Mouse (Mus musculus): ENCODE measurements around the gene Pip5k1a.
"Not testable (repeated sequence)": the region's sequence is repeated elsewhere in the genome, so short reads cannot be mapped to it uniquely, and the experiment has no call there.

The Pip5k1a gene

DNA sequence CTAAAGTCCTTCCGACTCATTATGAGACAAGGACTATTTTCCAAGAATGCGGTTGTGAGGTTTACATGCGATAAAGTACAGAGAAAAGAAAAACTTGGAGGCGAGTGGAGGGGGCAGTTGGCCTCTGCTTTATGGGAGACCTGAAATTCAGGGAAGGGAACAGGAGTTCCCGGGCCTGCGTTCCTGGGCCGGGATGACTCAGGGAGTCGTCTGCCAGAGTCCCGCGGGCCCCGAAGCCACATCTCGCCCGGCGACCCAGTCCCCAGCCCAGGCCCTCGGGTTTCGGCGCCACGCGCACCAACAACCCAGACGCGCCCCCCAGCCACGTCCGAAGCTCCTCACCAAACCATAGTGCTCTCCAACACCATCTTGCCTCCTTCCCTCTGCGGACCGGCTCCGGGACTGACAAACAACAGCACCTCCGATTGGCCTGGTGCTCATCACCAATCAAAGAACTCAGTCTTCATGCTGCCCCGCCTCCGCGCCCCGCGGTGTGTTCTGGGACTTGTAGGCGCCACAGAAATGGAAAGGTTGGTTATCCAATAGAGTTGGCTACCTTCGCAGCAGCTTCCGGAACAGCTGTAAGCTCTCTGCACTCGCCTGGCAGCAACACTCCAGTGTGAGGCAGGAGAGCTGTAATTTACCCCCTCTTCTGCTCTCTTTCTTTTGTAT, 64.4 kb downstream of the Pip5k1a start, which contains the start of gene Psmd4:
Gene Psmd4 (minus strand): TSS at position 449 of the 672 bp plus-strand sequence.
- peak; percentile 98 for DNase-seq (ENCODE audit: low read depth)

DNA sequence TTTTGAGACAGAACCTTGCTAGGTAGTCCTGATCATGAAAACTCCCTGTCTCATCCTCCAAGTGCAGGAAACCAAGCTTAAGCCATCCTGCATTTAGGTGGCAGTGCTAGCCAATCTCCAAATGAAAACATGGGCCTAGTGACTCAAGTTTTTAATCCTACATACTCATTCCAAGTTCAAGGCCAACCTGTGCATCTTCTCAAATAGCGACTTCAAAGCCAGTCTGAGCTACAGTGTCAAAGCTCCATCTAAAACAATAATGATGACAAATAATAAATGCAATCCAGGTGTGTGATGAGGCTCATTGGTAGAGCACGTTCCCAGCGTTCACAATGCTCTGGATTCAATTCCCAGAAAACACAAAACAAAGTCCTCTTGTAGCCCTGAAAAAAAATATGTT, 65.1 kb downstream of the Pip5k1a start:
- no peak for DNase-seq (ENCODE audit: low read depth)

DNA sequence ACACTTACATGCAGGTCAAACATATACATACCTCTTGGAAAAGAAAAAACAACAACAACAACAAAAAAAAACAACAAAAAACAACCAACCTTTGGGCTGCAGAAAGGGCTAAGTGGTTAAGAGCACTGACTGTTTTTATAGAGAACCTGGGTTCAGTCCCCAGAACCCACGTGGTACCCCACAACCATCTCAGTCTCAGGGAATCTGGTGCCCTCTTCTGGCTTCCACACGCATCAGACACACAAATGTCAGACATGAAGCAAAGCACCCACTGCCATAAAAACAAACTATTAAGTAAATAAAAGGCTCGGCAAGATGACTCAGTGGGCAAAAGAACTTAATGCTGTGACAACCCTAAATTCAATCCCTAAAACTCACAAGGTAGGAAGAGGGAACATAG, 76.8 kb downstream of the Pip5k1a start:
- peak; percentile 64 for DNase-seq (ENCODE audit: low read depth)

DNA sequence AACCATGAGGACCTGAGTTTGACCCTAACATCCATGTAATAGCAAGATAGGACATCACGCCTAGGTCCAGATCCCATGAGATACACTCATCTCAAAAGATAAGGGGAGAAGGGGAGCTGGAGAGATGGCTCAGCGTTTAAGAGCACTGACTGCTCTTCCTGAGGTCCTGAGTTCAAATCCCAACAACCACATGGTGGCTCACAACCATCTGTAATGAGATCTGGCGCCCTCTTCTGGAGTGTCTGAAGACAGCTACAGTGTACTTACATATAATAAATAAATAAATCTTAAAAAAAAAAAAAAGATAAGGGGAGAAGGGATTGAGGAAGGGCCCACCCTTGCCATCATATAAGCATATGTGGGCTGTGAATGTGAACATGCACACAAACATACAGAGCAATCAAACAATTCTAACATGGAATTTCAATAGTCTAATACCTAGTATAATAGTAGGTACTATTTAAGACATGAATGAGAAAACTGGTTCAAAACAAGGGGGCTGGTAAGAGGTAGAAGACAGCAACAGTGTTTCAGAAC, 77.4 kb downstream of the Pip5k1a start:
- DNase-seq (ENCODE audit: low read depth), result not testable (repeated sequence)

DNA sequence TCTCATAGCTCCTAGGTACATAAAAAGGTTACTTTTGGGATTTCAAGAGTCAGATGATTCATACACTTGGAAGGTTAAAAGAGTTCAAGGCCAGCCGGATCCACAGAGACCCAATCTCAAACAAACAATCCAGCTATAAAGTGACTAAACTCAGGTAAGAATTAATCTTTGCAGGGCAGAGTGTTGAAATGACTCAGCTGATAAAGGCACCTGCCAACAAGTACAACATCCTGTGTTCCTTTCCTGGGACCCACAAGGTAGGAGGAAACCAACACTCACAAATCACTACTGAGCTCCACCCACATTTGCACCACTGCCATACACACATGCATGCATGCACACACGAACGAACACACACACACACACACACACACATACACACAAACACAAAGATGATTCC, 78.1 kb downstream of the Pip5k1a start:
- DNase-seq (ENCODE audit: low read depth), result peak; percentile 74

DNA sequence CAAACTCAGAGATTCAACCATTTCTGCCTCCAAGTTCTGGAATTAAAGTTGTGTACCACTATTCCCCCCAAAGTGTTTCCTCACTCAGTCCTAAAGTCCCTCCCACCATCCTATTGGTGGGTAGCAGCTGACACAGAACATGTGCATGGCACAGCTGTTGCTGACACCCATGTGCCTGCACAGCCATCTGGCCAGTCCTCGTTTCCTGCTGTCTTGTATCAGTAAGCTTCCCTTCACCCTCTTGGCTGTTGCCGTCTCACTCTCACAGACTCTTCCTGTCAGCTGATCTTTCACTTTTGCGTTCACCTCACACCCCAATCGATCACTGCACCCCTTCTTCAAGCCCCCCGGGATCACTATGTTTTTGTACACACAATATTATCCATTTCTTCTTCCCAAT, 79.0 kb downstream of the Pip5k1a start:
- DNase-seq (ENCODE audit: low read depth), result peak; percentile 65

DNA sequence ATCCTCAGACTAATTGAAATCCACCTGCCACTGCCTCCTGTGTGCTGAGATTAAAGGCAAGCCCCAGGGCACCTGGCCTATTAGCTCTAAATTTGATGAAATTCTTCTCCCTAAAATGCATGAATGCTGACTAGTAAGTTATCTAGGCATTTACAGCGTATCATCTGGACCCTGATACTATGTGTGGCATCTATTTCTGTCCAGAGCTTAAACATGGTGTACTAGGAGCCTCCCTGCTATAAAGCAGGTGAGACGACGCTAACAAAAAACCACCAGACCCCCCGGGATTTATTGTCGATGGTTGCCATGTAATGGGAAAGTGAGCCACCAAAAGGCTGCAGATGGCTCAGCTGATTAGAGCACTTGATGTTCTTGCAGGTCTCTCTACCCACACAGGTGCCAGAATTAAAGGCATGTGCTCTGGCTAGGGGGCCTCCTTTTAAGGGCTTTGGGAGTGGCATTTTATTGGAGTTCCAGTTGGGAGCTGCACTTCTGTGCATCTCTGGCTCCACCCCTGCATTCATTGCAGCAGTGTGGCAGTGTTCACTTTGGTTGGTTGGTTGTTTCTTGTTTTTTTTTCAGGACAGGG, 79.6 kb downstream of the Pip5k1a start:
- DNase-seq (ENCODE audit: low read depth), result no peak

DNA sequence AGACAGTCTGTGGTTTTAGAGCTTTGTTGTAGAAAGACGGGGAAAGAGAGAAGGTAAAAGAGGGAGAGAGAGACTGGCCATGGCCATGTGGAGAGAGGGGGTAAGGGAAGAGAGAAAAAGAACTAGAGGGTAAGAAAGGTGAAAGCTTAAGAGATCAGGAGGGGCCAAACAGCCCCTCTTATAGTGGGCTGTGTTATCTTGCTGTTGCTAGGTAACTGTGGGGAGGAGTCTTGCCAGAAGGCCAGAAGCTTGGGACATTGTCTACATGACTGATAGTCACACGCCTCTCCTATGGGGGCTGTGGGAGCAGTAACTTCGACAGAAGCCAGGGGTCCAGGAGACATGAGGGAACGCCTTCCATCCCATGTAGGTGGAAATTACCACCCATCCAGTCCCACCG, 81.5 kb downstream of the Pip5k1a start:
- DNase-seq (ENCODE audit: low read depth), result no peak

DNA sequence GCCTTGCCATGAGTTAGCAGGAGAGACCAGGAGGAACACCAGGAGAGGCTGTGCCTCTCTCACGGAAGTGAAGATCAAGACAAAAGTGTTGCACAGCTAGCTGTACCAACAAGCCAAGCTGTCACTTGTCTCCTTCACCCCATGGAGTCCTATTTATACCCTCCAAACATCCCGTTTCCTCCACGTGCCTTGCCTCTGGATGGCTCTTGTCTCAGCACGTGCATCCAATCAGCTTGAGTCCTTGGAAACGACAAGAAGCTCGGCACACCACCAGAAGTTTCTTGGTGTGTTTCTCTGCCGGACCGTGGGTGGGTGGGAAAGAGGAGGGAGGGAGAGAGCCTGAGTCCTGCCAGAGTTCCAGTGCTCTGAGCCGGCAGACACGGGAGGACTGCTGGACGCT, 82.2 kb downstream of the Pip5k1a start:
- DNase-seq (ENCODE audit: low read depth), result no peak

DNA sequence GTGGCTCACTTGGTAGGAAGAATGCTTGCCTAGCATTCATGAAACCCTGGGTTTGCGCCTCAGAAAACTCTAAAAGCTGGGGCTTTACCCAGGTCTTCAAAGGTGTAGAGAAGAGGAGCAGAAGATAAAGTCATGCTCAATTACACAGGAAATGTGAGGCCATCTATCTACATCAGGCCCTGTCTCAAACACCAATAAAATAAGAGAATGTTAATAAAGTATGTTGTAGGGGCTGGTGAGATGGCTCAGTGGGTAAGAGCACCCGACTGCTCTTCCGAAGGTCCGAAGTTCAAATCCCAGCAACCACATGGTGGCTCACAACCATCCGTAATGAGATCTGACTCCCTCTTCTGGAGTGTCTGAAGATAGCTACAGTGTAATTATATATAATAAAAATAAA, 85.8 kb downstream of the Pip5k1a start:
- not testable (repeated sequence) for DNase-seq (ENCODE audit: low read depth)

DNA sequence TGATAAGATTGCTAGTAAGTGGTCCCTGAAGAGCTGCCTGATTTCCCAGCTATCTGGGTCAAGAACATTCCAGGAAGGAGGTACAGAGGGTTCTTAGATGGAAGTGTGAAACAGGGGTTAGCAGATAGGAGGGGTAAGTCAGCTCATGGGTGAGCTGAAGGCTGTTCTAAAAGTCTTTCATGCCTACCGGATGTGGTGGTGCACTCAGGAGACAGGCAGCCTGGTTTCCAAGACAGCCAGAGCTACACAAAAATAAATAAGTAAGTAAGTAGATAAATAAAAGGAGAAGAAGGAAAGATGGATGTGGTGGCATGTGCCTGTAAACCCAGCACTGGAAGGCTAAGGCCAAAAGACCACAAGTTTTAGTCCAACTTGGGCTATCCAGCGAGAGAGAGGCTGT, 88.0 kb downstream of the Pip5k1a start:
- DNase-seq (ENCODE audit: low read depth), result peak; percentile 75

DNA sequence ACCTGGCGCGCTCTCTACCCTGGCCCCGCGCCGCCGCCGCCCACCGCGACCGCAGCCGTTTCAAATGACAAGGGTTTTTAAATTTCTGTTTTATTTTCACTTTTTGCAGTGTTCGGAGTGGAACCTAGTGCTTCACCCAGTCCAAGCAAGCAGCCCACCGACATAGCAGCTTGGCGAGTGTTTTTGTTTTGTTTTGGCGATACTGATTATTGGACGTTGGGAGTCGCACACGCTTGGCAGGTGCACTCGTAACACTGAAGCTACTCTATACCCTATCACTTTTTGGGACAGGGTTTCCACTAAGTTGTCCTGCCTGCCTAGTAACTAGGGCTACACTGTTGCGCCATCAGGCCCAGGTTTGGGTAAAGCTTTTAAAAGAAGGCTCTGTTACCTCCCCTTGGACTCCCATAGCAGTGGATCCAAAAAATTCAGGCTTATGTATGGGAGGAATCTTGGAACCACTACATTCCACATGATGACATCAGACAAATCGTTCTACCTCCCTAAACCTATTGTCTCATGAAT, 90.1 kb downstream of the Pip5k1a start:
- DNase-seq (ENCODE audit: low read depth), result no peak

DNA sequence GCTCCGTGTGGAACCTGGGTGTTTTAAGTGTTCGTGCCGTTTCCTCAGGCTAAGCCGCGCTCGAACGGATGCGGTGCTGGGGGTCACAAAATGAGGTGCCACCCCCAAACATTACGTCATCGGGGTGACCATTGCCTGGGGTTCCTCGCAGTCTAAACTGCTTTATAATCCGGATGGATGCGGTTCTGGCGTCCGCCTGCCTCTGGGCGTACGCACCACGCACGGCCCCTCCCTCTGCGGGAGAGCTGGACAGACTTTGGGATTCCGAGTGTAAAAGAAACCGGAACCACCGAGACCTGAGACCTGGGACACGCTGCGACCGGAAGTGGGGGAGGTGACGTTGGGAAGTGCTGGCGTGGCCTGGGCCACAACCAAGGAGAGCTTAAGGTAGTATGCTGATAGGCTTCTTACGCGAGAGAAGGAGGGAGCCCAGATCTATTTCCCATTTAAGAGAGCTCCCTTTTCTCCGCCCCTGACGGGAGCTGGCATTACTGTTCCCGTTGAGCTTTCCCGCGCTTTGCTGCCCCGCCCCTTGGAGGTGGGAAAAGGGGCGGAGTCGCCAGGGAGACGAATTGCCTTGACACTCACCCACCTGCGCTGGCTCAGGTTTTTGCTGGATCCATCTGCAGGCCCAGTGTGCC, 90.7 kb downstream of the Pip5k1a start:
- DNase-seq (ENCODE audit: low read depth), result peak; percentile 96

DNA sequence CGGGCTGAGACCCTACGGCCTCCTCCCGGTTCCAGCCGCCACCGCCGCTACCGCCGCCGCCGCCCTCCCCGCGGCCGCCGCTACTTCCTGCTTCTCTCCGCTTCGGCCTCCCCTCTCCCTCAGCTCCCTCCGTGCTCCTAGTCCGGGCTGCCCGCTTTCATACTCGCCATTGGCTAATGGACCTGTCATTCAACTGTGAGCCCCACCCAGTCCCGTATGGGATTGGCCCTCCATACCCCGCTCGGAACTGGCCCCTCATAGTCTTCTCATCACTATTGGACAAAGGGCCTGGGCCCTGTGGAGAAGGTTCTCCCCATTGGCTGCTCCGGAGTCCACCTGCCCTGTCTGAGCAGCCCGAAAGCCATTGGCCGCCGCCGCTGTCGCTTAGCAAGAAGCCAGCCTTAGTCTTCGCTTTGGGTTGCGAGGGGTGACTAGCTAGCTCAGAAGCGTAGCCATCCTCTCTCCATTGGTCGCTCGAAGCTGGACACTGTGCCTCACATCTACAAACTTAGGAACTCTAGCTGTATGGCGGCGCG, 91.3 kb downstream of the Pip5k1a start, which contains the start of gene Zfp687:
Gene Zfp687 (minus strand): TSS at position 112 of the 536 bp plus-strand sequence.
- DNase-seq (ENCODE audit: low read depth), result peak; percentile 100

DNA sequence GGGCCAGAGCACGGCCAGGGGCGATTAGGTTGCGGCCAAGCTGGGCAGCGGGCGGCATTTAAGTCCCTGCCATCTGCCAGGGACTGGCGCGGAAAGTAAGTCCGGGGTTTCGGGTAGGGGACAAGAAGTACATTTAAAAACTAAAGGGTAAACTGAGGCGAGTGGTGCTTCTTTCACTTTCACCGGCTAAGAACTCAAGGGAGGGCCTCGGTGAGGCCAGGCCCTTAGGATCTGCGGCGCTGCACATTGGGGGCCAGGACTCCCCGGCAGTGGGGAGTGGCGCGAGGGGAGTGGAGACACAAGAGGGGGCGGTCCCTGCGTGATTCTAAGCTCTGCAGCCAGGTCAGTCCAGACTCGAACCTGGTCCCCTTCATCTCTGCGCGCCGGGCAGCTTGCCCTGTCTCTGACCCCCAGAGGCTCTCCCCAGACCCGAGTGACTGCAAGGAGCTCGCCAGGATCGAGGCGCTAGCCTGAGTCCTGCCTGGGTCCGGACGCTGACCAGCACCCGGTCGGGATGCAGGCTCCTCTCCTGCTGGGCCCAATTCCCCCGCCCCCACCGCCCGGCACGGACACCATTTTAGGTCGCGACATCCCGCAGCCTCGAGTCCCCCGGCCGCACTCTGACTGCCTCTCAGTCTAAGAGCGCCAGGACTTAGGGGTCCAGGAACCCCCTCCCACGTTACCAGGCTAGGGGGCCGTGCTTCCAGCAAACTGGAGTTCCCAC, 92.1 kb downstream of the Pip5k1a start:
- peak; percentile 67 for DNase-seq (ENCODE audit: low read depth)

DNA sequence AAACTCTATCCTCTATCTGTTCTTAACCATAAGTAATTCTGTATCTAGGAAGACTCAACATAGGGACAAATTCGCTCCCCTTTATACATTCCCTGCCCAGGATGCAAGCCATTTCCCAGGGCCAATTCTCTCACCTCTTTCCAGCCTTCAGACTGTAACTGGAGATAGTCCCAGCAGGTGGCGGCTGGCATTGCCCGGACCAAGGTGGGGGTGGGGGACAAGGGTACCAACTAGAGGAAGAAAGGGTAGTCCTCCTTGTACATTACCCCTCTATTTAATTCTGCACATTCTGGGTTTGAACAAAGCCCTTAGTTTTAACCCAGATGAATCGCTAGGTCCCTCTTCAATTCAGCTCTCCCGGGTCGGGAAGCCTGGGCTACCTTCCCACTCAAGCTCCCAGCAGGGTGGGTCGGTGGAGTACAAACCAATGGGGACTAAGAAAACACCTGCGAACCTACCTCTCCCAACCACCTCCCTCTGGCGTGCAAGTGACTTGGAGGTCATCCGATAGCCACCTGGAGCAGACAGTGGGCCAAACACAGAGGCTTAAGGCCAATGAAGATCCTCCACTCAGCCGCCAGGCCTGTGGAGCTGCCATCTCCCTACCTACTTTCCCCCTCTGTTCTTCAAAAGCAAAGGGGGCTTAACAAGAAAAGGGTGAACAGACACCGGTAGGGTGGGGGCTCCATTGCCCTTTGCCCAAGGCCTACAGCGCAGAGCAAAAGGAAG, 92.9 kb downstream of the Pip5k1a start:
- DNase-seq (ENCODE audit: low read depth), result peak; percentile 27

DNA sequence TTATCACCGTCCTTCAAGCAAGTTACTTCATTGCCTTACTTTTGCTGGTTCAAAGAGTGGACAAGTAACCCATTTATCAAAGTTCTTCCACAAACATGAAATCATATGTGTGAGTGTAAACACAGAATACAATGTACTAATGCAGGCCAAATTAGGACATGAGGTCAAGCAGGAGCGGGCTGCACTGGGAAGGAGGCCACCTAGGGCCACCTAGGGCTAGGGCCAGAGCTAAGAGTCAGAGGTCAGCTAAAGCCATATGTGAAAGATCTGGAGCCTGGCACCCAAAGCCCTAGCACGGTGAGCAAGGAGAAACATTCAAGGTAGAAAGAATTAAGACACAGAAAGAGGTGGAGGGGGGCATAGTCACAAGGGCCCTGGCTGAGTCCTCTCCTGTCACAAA, 93.7 kb downstream of the Pip5k1a start:
- no peak for DNase-seq (ENCODE audit: low read depth)

DNA sequence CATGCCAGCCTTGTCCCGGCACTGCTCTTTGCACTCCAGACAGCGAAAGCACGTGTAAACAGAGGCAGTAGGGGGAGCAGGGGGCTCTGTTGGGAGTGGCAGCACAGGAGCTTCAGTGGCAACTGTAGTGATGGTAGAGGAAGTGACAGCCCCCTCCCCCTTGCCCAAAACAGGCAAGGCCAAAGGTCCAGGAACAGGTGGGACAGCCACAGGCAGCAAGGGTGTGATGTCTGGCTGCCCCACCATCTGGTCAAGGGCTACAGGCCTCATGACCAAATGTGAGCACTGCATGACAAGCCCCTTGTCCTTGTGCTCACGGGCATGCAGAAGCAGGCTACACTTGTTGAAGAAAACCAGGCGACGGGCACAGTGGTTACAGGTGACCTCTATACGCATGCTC, 96.3 kb downstream of the Pip5k1a start:
- no peak for DNase-seq (ENCODE audit: low read depth)

All from induced T-regulatory cell, adult 2 months (primary cell).